ENCODE assay signal across 8 mouse cellular contexts in genomic region chr11:117655292-117656076, GRCm38 (mm10). TPM values are rescaled to one million over a fixed set of nuclear protein-coding genes. Genes with fewer than 3 reads are reported as not detected.
DNase-seq lines count a peak whose midpoint lies in the region; ATAC-seq and TF ChIP-seq lines count a peak whose summit lies in the region.

No protein-coding gene starts in this region.

- peaks cover 0 to 25% of the 10 kb centered on the region in 2 experiments; a peak in 2 of 4 replicates for H3K36me3 ChIP-seq in MEL (ENCODE audit: control insufficient read depth in 1 of 2, insufficient read depth in 2 of 2, low read length in 2 of 2)
- no peaks in the 10 kb centered on the region for H3K36me3 ChIP-seq in forebrain, embryonic 16.5 days (ENCODE audit: control insufficient read depth, insufficient read depth)
- no peaks in the 10 kb centered on the region for H3K36me3 ChIP-seq in lung, embryonic 15.5 days

- H3K4me3 ChIP-seq in MEL (ENCODE audit: control insufficient read depth in 1 of 2, insufficient read depth in 1 of 2, low read depth in 2 of 2, low read length in 2 of 2), result peak overlapping the region; percentile 70 to 93
- H3K4me3 ChIP-seq in forebrain, embryonic 16.5 days (replicated peaks; ENCODE audit: low read length), result peak overlapping the region; percentile 67
- peak overlapping the region; percentile 80 for H3K4me3 ChIP-seq in lung, embryonic 15.5 days

- H3K4me1 ChIP-seq in MEL (ENCODE audit: control insufficient read depth in 1 of 2, insufficient read depth in 2 of 2, low read length in 2 of 2), result peaks cover 20 to 21% of the 10 kb centered on the region in 2 experiments
- H3K4me1 ChIP-seq in forebrain, embryonic 16.5 days (replicated peaks; ENCODE audit: control insufficient read depth, insufficient read depth, low read length), result peaks cover 39% of the 10 kb centered on the region
- H3K4me1 ChIP-seq in lung, embryonic 15.5 days, result peaks cover 34% of the 10 kb centered on the region

- H3K9me3 ChIP-seq in MEL (replicated peaks; ENCODE audit: insufficient read depth, low read length), result no peaks in the 10 kb centered on the region
- no peaks in the 10 kb centered on the region for H3K9me3 ChIP-seq in forebrain, embryonic 16.5 days (ENCODE audit: control insufficient read depth, low read length)
- H3K9me3 ChIP-seq in lung, embryonic 15.5 days, result no peaks in the 10 kb centered on the region

- intact Hi-C loops in heart, postnatal 25 days (cut with DNase I), result no loop called here

- peak; percentile 87 for DNase-seq in MEL (ENCODE audit: low read depth, low spot score)
- DNase-seq in cerebellum, adult 18-20 months, result peak; percentile 67 to 72
- peak; percentile 19 for DNase-seq in heart, postnatal 25 days (ENCODE audit: low spot score)
- DNase-seq in layer of hippocampus, adult 9-11 months, result peak; percentile 66
- peak; percentile 57 for DNase-seq in ovary, postnatal 36 days (ENCODE audit: low spot score)
- DNase-seq in thymus, postnatal 36 days, result peak; percentile 66 to 74

- peak in 1 of 2 experiments; percentile 65; a peak in 3 of 4 replicates for TF ChIP-seq POLR2A in MEL (IDR thresholded peaks at IDR 0.05; ENCODE audit: control insufficient read depth in 1 of 2, insufficient read depth in 1 of 2, low read depth in 1 of 2, low read length in 2 of 2, poor library complexity in 1 of 2)

- peak overlapping the region; percentile 90 for H3K4me2 ChIP-seq in forebrain, embryonic 16.5 days (ENCODE audit: low read length)
- H3K4me2 ChIP-seq in lung, embryonic 15.5 days, result peak overlapping the region; percentile 87

- H3K27me3 ChIP-seq in MEL (ENCODE audit: control insufficient read depth in 1 of 2, insufficient read depth in 2 of 2, low read length in 2 of 2), result peaks cover 4 to 5% of the 10 kb centered on the region in 2 experiments; a peak in 3 of 4 replicates
- H3K27me3 ChIP-seq in forebrain, embryonic 16.5 days (replicated peaks; ENCODE audit: control insufficient read depth, insufficient read depth, low read length), result no peaks in the 10 kb centered on the region
- peaks cover 15% of the 10 kb centered on the region for H3K27me3 ChIP-seq in lung, embryonic 15.5 days

- TF ChIP-seq RAD21 in MEL (IDR thresholded peaks at IDR 0.05; ENCODE audit: low read depth, low read length), result no peak

- H3K27ac ChIP-seq in MEL (ENCODE audit: control insufficient read depth, low read depth, low read length), result peak overlapping the region; percentile 59
- H3K27ac ChIP-seq in forebrain, embryonic 16.5 days (ENCODE audit: low read length), result peak overlapping the region; percentile 97
- H3K27ac ChIP-seq in lung, embryonic 15.5 days, result peak overlapping the region; percentile 96

- H3K9ac ChIP-seq in MEL (ENCODE audit: control insufficient read depth, low read depth, low read length, poor library complexity, severe bottlenecking), result peak overlapping the region; percentile 73
- H3K9ac ChIP-seq in forebrain, embryonic 16.5 days (replicated peaks; ENCODE audit: low read depth, low read length), result peak overlapping the region; percentile 86
- H3K9ac ChIP-seq in lung, embryonic 15.5 days, result peak overlapping the region; percentile 96

- under 1% methylated on average over 80 of the region's 80 CpGs for WGBS in forebrain, embryonic 16.5 days
- under 1% methylated on average over 77 of the region's 80 CpGs for WGBS in lung, embryonic 15.5 days

- no peak; a peak in 2 of 6 replicates for TF ChIP-seq CTCF in MEL (IDR thresholded peaks at IDR 0.05 in 2 of 3, conservative IDR thresholded peaks at IDR 0.05 in 1 of 3; ENCODE audit: control insufficient read depth in 1 of 3, insufficient read depth in 1 of 3, low read depth in 2 of 3, low read length in 3 of 3, poor library complexity in 1 of 3, severe bottlenecking in 1 of 3)

- H3K79me2 ChIP-seq in MEL (ENCODE audit: control insufficient read depth, insufficient read depth, low read length, poor library complexity), result peaks cover 53% of the 10 kb centered on the region

- ATAC-seq in forebrain, embryonic 16.5 days, result no peak
- peak; percentile 0; the same call in 1 of the 2 replicates for ATAC-seq in lung, embryonic 15.5 days (ENCODE audit: borderline replicate concordance, extremely low read depth, low FRiP score, low TSS enrichment)

- no peak; a peak in 3 of 4 replicates for TF ChIP-seq EP300 in MEL (IDR thresholded peaks at IDR 0.05; ENCODE audit: low read depth in 1 of 2, low read length in 2 of 2)

TF ChIP-seq in MEL, 35 proteins besides CTCF, POLR2A, EP300 and RAD21:
- TF ChIP-seq MAX (IDR thresholded peaks at IDR 0.05; ENCODE audit: low read length), result no peak
- TF ChIP-seq ZNF384 (IDR thresholded peaks at IDR 0.05; ENCODE audit: low read depth, low read length), result no peak
- TF ChIP-seq POLR2AphosphoS2 (IDR thresholded peaks at IDR 0.05; ENCODE audit: low read length), result peak; percentile 23; the same call in 1 of the 2 replicates
- TF ChIP-seq RCOR1 (IDR thresholded peaks at IDR 0.05; ENCODE audit: low read depth, low read length), result 0 out of 2 replicates have a peak, but pooled peaks have one; percentile 37
- peak; percentile 42 for TF ChIP-seq MXI1 (IDR thresholded peaks at IDR 0.05; ENCODE audit: low read depth, low read length)
- TF ChIP-seq TAL1 (IDR thresholded peaks at IDR 0.05; ENCODE audit: low read length), result no peak
- peak; percentile 35; the same call in 1 of the 2 replicates for TF ChIP-seq HCFC1 (IDR thresholded peaks at IDR 0.05; ENCODE audit: low read depth, low read length)
- no peak for TF ChIP-seq MEF2A (IDR thresholded peaks at IDR 0.05; ENCODE audit: extremely low read depth, insufficient replicate concordance, low read depth, low read length, poor library complexity, severe bottlenecking)
- TF ChIP-seq MYB (IDR thresholded peaks at IDR 0.05; ENCODE audit: low read depth, low read length), result peak; percentile 84
- peak; percentile 62 for TF ChIP-seq NELFE (IDR thresholded peaks at IDR 0.05; ENCODE audit: low read depth, low read length)
- TF ChIP-seq MAFK (IDR thresholded peaks at IDR 0.05; ENCODE audit: borderline replicate concordance, low read depth, low read length), result no peak
- no peak for TF ChIP-seq MYC (IDR thresholded peaks at IDR 0.05; ENCODE audit: low read depth, low read length)
- no peak for TF ChIP-seq POLR2AphosphoS5 (IDR thresholded peaks at IDR 0.05; ENCODE audit: borderline replicate concordance, low read depth, low read length)
- peak; percentile 38; the same call in 1 of the 2 replicates for TF ChIP-seq TCF12 (IDR thresholded peaks at IDR 0.05; ENCODE audit: low read depth, low read length)
- TF ChIP-seq GATA1 (IDR thresholded peaks at IDR 0.05; ENCODE audit: low read depth, low read length), result no peak
- TF ChIP-seq E2F4 (IDR thresholded peaks at IDR 0.05; ENCODE audit: borderline replicate concordance, low read depth, low read length), result 0 out of 2 replicates have a peak, but pooled peaks have one; percentile 71
- peak; percentile 26; the same call in 1 of the 2 replicates for TF ChIP-seq UBTF (IDR thresholded peaks at IDR 0.05; ENCODE audit: borderline replicate concordance, insufficient read depth, low read depth, low read length)
- TF ChIP-seq ETS1 (IDR thresholded peaks at IDR 0.05; ENCODE audit: low read depth, low read length), result peak; percentile 52
- TF ChIP-seq MAZ (IDR thresholded peaks at IDR 0.05; ENCODE audit: low read depth, low read length), result 0 out of 2 replicates have a peak, but pooled peaks have one; percentile 57
- no peak for TF ChIP-seq KAT2A (conservative IDR thresholded peaks at IDR 0.05; ENCODE audit: low read depth, low read length)
- no peak for TF ChIP-seq ELF1 (IDR thresholded peaks at IDR 0.05; ENCODE audit: low read depth, low read length)
- no peak for TF ChIP-seq CHD2 (IDR thresholded peaks at IDR 0.05; ENCODE audit: low read length)
- 0 out of 2 replicates have a peak, but pooled peaks have one; percentile 8 for TF ChIP-seq USF1 (IDR thresholded peaks at IDR 0.05; ENCODE audit: low read depth, low read length)
- TF ChIP-seq TBP (IDR thresholded peaks at IDR 0.05; ENCODE audit: low read depth, low read length), result peak; percentile 62; the same call in 1 of the 2 replicates
- TF ChIP-seq ZC3H11A (IDR thresholded peaks at IDR 0.05; ENCODE audit: low read depth, low read length), result no peak
- TF ChIP-seq BHLHE40 (IDR thresholded peaks at IDR 0.05; ENCODE audit: borderline replicate concordance, low read depth, low read length), result 0 out of 2 replicates have a peak, but pooled peaks have one; percentile 3
- no peak for TF ChIP-seq SMC3 (IDR thresholded peaks at IDR 0.05; ENCODE audit: low read depth, low read length)
- TF ChIP-seq GABPA (IDR thresholded peaks at IDR 0.05; ENCODE audit: low read depth, low read length), result no peak
- no peak for TF ChIP-seq JUND (IDR thresholded peaks at IDR 0.05; ENCODE audit: low read depth, low read length)
- TF ChIP-seq USF2 (IDR thresholded peaks at IDR 0.05; ENCODE audit: borderline replicate concordance in 1 of 2, insufficient read depth in 1 of 2, low read depth in 1 of 2, low read length in 2 of 2), result no peak
- TF ChIP-seq SIN3A (IDR thresholded peaks at IDR 0.05; ENCODE audit: low read length), result peak; percentile 62
- no peak for TF ChIP-seq ZMIZ1 (IDR thresholded peaks at IDR 0.05; ENCODE audit: low read depth, low read length)
- TF ChIP-seq ZKSCAN1 (IDR thresholded peaks at IDR 0.05; ENCODE audit: low read depth, low read length), result no peak
- peak; percentile 31; the same call in 1 of the 2 replicates for TF ChIP-seq NRF1 (IDR thresholded peaks at IDR 0.05; ENCODE audit: insufficient read depth, low read depth, low read length, poor library complexity, severe bottlenecking)
- TF ChIP-seq CHD1 (IDR thresholded peaks at IDR 0.05; ENCODE audit: low read depth, low read length), result peak; percentile 90

RNA-seq across cellular contexts. Expression of gene Tnrc6c, which starts 1.4 kb away (rescaled TPM):
- total RNA-seq in MEL (2012; rRNA removed), result 19.1 and 19.7 TPM in 2 replicates
- polyA plus RNA-seq in MEL (2012; ENCODE audit: insufficient read depth in 1 of 2, insufficient read length in 2 of 2, low read depth in 1 of 2, low replicate concordance in 2 of 2, missing spikeins in 1 of 2), result 10 to 100 TPM in 1 of 2 experiments, not detected in 1; 16.0 TPM
- polyA plus RNA-seq in forebrain, embryonic 16.5 days (2015; fragmentation: Nextera tagmentation; extraction: Ambion mirVana), result 28.0 and 29.7 TPM in 2 replicates
- total RNA-seq in heart, postnatal 25 days (2021), result 10 to 100 TPM; 25.7 to 33.4 TPM
- polyA plus RNA-seq in lung, embryonic 15.5 days (2015; fragmentation: Nextera tagmentation; extraction: Ambion mirVana), result 9.0 and 10.7 TPM in 2 replicates

Comparison
In these comparisons a context has a peak if more than half of its experiments do, and no peak if none do; other contexts are left out.
1. DNase-seq: peak in every context shown above with its lines; median percentile 87 in MEL; 70 in thymus, postnatal 36 days; 70 in cerebellum, adult 18-20 months; 66 in layer of hippocampus, adult 9-11 months; 57 in ovary, postnatal 36 days; 19 in heart, postnatal 25 days.